Mouse (Mus musculus): Measurements from ENCODE around the gene Npw.

DNA sequence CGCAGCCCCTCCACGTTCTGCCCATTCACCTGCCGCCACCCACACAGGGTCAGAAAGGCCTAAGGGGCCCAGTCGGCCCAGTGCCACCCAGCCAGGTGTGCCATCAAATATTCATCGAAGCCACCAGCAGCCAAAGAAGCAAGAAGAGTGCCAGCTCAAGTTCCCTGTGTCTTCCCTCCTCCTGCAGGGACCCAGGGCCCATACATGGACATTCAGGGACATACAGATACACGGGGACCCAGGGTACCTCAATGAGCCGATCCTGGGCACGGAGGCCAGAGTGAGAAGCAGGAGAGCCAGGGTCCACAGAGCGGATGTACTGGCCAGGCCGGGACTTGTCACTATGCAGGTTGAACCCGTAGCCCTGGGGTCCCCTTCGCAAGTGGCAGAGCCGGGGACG lies 16.3 kb downstream of the Npw start:
- TF ChIP-seq CTCF (IDR thresholded peaks at IDR 0.05; ENCODE audit: extremely low read depth, insufficient read depth, low read length): no peak
- TF ChIP-seq POLR2A (IDR thresholded peaks at IDR 0.05; ENCODE audit: extremely low read depth, insufficient read depth, low read length): no peak

All from cortical plate, adult 2 months (tissue).